Mouse (Mus musculus) limb, embryonic 11.5 days (tissue): ENCODE data around the gene Cldn7. TPM values are rescaled to one million over a fixed set of nuclear protein-coding genes. Genes with fewer than 3 reads are reported as not detected.
A peak's percentile ranks its signal among the peaks of the same experiment; 100 is the strongest.
"Not testable (repeated sequence)": the region's sequence is repeated elsewhere in the genome, so short reads cannot be mapped to it uniquely, and the experiment has no call there.

Source experiments
- ATAC-seq: fragments of 200-750 bp; cut with Nextera tagmentation; 2 replicates; pipeline ENCODE4 v1.8.0; 2017; ENCODE audit warnings: low read depth; ENCODE audit not compliant: insufficient number of reproducible peaks, low FRiP score, low TSS enrichment
- DNase-seq: peaks from one replicate; pipeline ENCODE4 v3.0.0-alpha.2; 2015; ENCODE audit warnings: low spot score
- H3K27ac ChIP-seq: fragments of 300-500 bp; sonication (generic); replicated peaks from 2 replicates; pipeline ENCODE4 v1.5.1; 2014; ENCODE audit warnings: low read depth, mild to moderate bottlenecking, low read length
- H3K27me3 ChIP-seq: fragments of 300-500 bp; sonication (generic); 2 replicates; pipeline ENCODE4 v1.6.1; 2014; ENCODE audit warnings: mild to moderate bottlenecking, low read length, mixed read lengths; ENCODE audit not compliant: control insufficient read depth, insufficient read depth
- H3K36me3 ChIP-seq: fragments of 300-500 bp; sonication (generic); 2 replicates; pipeline ENCODE4 v1.6.1; 2014; ENCODE audit warnings: mild to moderate bottlenecking, low read length, moderate library complexity, mixed read lengths; ENCODE audit not compliant: control insufficient read depth, insufficient read depth
- H3K4me1 ChIP-seq: fragments of 300-500 bp; sonication (generic); 2 replicates; pipeline ENCODE4 v1.6.1; 2014; ENCODE audit warnings: low read length, mixed read lengths; ENCODE audit not compliant: control insufficient read depth, insufficient read depth
- H3K4me2 ChIP-seq: fragments of 300-500 bp; sonication (generic); 2 replicates; pipeline ENCODE4 v1.6.1; 2014; ENCODE audit warnings: low read depth, mild to moderate bottlenecking, moderate library complexity; ENCODE audit not compliant: severe bottlenecking
- H3K4me3 ChIP-seq: fragments of 300-500 bp; sonication (generic); 2 replicates; pipeline ENCODE4 v1.5.1; 2014; ENCODE audit warnings: low read depth, low read length
- H3K9ac ChIP-seq: fragments of 300-500 bp; sonication (generic); 2 replicates; pipeline ENCODE4 v1.6.1; 2014; ENCODE audit warnings: mild to moderate bottlenecking, low read length
- H3K9me3 ChIP-seq: fragments of 300-500 bp; sonication (generic); 2 replicates; pipeline ENCODE4 v1.6.1; 2016; ENCODE audit warnings: low read length; ENCODE audit not compliant: control insufficient read depth
- WGBS: fragments of 180-500 bp; shearing (Covaris S2); extraction: QIAGEN DNeasy Blood & Tissue Kit; methylation state at CpG from one replicate; pipeline ENCODE4 v1.1.7; 2014; 5-methylcytosine and 5-hydroxymethylcytosine counted together
- polyA plus RNA-seq: library from polyadenylated mRNA; unstranded; fragments of >200 nt; fragmentation: Nextera tagmentation; extraction: Ambion mirVana; gene quantifications from 2 replicates; pipeline ENCODE4 v1.2.1, GENCODE M21; 2014

Cldn7 gene
- polyA plus RNA-seq, 1 experiment from 2014 or later, result 13.2 TPM

- Histone ChIP-seq H3K36me3 (no peaks in the 10 kb centered on the region), H3K9me3 (no peaks in the 10 kb centered on the region), H3K4me1 (no peaks in the 10 kb centered on the region), H3K4me2 (no peak overlapping the region), H3K27me3 (no peaks in the 10 kb centered on the region), H3K9ac (no peak overlapping the region), H3K4me3 (no peak overlapping the region), H3K27ac (no peak overlapping the region)
- 78% methylated on average over 11 of the region's 11 CpGs for WGBS
- no peak for DNase-seq
- ATAC-seq, result no peak
Measured at GRCm38 (mm10) chr11:69953267-69953915, 11.2 kb upstream of the Cldn7 start.

- H3K4me3 ChIP-seq, H3K27ac ChIP-seq, H3K4me2 ChIP-seq, ATAC-seq, H3K9ac ChIP-seq, H3K36me3 ChIP-seq, DNase-seq, H3K27me3 ChIP-seq, H3K9me3 ChIP-seq, H3K4me1 ChIP-seq: not testable (repeated sequence)
- WGBS, result 77% methylated on average over 3 of the region's 4 CpGs
Measured at GRCm38 (mm10) chr11:69955618-69956017, 9.0 kb upstream of the Cldn7 start.

GRCm38 (mm10) chr11:69956218-69956617 lies 8.4 kb upstream of the Cldn7 start:
- H3K9ac ChIP-seq, result no peak overlapping the region
- no peaks in the 10 kb centered on the region for H3K36me3 ChIP-seq
- no peak overlapping the region for H3K27ac ChIP-seq
- ATAC-seq (no peak), DNase-seq (no peak)
- H3K9me3 ChIP-seq, result no peaks in the 10 kb centered on the region
- WGBS, result 71% methylated on average over 1 of the region's 1 CpGs
- no peaks in the 10 kb centered on the region for H3K4me1 ChIP-seq
- no peaks in the 10 kb centered on the region for H3K27me3 ChIP-seq
- H3K4me2 ChIP-seq, result no peak overlapping the region
- H3K4me3 ChIP-seq, result no peak overlapping the region

- peaks cover 30% of the 10 kb centered on the region for H3K27me3 ChIP-seq
- no peaks in the 10 kb centered on the region for H3K4me1 ChIP-seq
- ATAC-seq (no peak), DNase-seq (no peak)
- H3K27ac ChIP-seq, result no peak overlapping the region
- no peaks in the 10 kb centered on the region for H3K9me3 ChIP-seq
- 31% methylated on average over 5 of the region's 5 CpGs for WGBS
- no peak overlapping the region for H3K4me3 ChIP-seq
- no peak overlapping the region for H3K4me2 ChIP-seq
- H3K9ac ChIP-seq, result no peak overlapping the region
- no peaks in the 10 kb centered on the region for H3K36me3 ChIP-seq
Measured at GRCm38 (mm10) chr11:69960616-69961015, 4.0 kb upstream of the Cldn7 start.

- Histone ChIP-seq H3K36me3 (no peaks in the 10 kb centered on the region), H3K4me1 (no peaks in the 10 kb centered on the region; the same call in 1 of the 2 replicates), H3K4me2 (no peak overlapping the region), H3K27me3 (peaks cover 42% of the 10 kb centered on the region), H3K9me3 (no peaks in the 10 kb centered on the region), H3K9ac (no peak overlapping the region), H3K27ac (no peak overlapping the region), H3K4me3 (no peak overlapping the region)
- DNase-seq, result no peak
- 44% methylated on average over 5 of the region's 5 CpGs for WGBS
- ATAC-seq, result no peak
Measured at GRCm38 (mm10) chr11:69961841-69962240, 2.7 kb upstream of the Cldn7 start.

GRCm38 (mm10) chr11:69965271-69966005 lies 859 bp downstream of the Cldn7 start:
- Histone ChIP-seq H3K27ac (no peak overlapping the region), H3K4me2 (peak overlapping the region; percentile 56), H3K27me3 (peaks cover 53% of the 10 kb centered on the region), H3K9ac (no peak overlapping the region), H3K36me3 (peaks cover 4% of the 10 kb centered on the region; the same call in 1 of the 2 replicates), H3K4me3 (peak overlapping the region; percentile 24), H3K9me3 (no peaks in the 10 kb centered on the region), H3K4me1 (no peaks in the 10 kb centered on the region; the same call in 1 of the 2 replicates)
- DNase-seq, result peak; percentile 49
- ATAC-seq, result no peak
- 3% methylated on average over 49 of the region's 49 CpGs for WGBS

- H3K27me3 ChIP-seq, result peaks cover 53% of the 10 kb centered on the region
- ATAC-seq, result peak; percentile 69
Measured at GRCm38 (mm10) chr11:69966006-69966859, 1.7 kb downstream of the Cldn7 start.

GRCm38 (mm10) chr11:69966860-69967517 lies 2.4 kb downstream of the Cldn7 start:
- Histone ChIP-seq H3K9ac (peak overlapping the region; percentile 57), H3K27ac (no peak overlapping the region), H3K9me3 (no peaks in the 10 kb centered on the region), H3K4me2 (peak overlapping the region; percentile 56), H3K4me3 (peak overlapping the region; percentile 24), H3K36me3 (peaks cover 6% of the 10 kb centered on the region; the same call in 1 of the 2 replicates), H3K27me3 (peaks cover 50% of the 10 kb centered on the region), H3K4me1 (no peaks in the 10 kb centered on the region; the same call in 1 of the 2 replicates)
- no peak for ATAC-seq
- WGBS, result 40% methylated on average over 17 of the region's 17 CpGs
- DNase-seq, result no peak

More at GRCm38 (mm10) chr11:69966006-69966859, 1.7 kb downstream of the Cldn7 start:
- WGBS, result 1% methylated on average over 58 of the region's 59 CpGs
- Histone ChIP-seq H3K4me2 (peak overlapping the region; percentile 56), H3K9me3 (no peaks in the 10 kb centered on the region), H3K4me1 (no peaks in the 10 kb centered on the region; the same call in 1 of the 2 replicates), H3K9ac (peak overlapping the region; percentile 57), H3K27ac (no peak overlapping the region), H3K4me3 (peak overlapping the region; percentile 24), H3K36me3 (peaks cover 4% of the 10 kb centered on the region; the same call in 1 of the 2 replicates)
- peak; percentile 63 for DNase-seq
